Mouse (Mus musculus) heart, embryonic 16.5 days (tissue): Measurements from ENCODE around the gene Igfbp5. TPM values are rescaled to one million over a fixed set of nuclear protein-coding genes. Genes with fewer than 3 reads are reported as not detected.
A peak's percentile ranks its signal among the peaks of the same experiment; 100 is the strongest.

Experiments
- ATAC-seq: fragments of 200-750 bp; cut with Nextera tagmentation; replicated peaks from 2 replicates; pipeline ENCODE4 v1.8.0; 2017; ENCODE audit warnings: moderate number of reproducible peaks; ENCODE audit not compliant: insufficient read depth, low FRiP score; ENCODE audit errors: extremely low read depth
- H3K27ac ChIP-seq: fragments of 300-500 bp; sonication (generic); 2 replicates; pipeline ENCODE4 v1.5.1; 2014; ENCODE audit warnings: mild to moderate bottlenecking, low read length, control low read depth, moderate library complexity
- H3K27me3 ChIP-seq: fragments of 300-500 bp; sonication (generic); 2 replicates; pipeline ENCODE4 v1.6.1; 2014; ENCODE audit warnings: low read length, mixed read lengths; ENCODE audit not compliant: control insufficient read depth, insufficient read depth
- H3K36me3 ChIP-seq: fragments of 300-500 bp; sonication (generic); 2 replicates; pipeline ENCODE4 v1.6.1; 2014; ENCODE audit not compliant: control insufficient read depth, insufficient read depth
- H3K4me1 ChIP-seq: fragments of 300-500 bp; sonication (generic); 2 replicates; pipeline ENCODE4 v1.6.1; 2014; ENCODE audit warnings: low read length, mixed read lengths; ENCODE audit not compliant: control insufficient read depth, insufficient read depth
- H3K4me2 ChIP-seq: fragments of 300-500 bp; sonication (generic); 2 replicates; pipeline ENCODE4 v1.6.1; 2014; ENCODE audit warnings: low read depth, mild to moderate bottlenecking, control low read depth, low read length
- H3K4me3 ChIP-seq: fragments of 300-500 bp; sonication (generic); 2 replicates; pipeline ENCODE4 v1.5.1; 2014; ENCODE audit warnings: mild to moderate bottlenecking, control low read depth, low read length
- H3K9ac ChIP-seq: fragments of 300-500 bp; sonication (generic); 2 replicates; pipeline ENCODE4 v1.6.1; 2014; ENCODE audit warnings: low read length, control low read depth
- H3K9me3 ChIP-seq: fragments of 300-500 bp; sonication (generic); replicated peaks from 2 replicates; pipeline ENCODE4 v1.6.1; 2016; ENCODE audit warnings: low read length; ENCODE audit not compliant: control insufficient read depth
- WGBS: fragments of 180-500 bp; shearing (Covaris S2); extraction: QIAGEN DNeasy Blood & Tissue Kit; methylation state at CpG from one replicate; pipeline ENCODE4 v1.1.7; 2014; 5-methylcytosine and 5-hydroxymethylcytosine counted together
- polyA plus RNA-seq: library from polyadenylated mRNA; unstranded; fragments of >200 nt; fragmentation: Nextera tagmentation; extraction: Ambion mirVana; gene quantifications from 2 replicates; pipeline ENCODE4 v1.2.1, GENCODE M21; 2015

Gene Igfbp5
- polyA plus RNA-seq, 1 experiment from 2014 or later: 65.1 TPM

DNA sequence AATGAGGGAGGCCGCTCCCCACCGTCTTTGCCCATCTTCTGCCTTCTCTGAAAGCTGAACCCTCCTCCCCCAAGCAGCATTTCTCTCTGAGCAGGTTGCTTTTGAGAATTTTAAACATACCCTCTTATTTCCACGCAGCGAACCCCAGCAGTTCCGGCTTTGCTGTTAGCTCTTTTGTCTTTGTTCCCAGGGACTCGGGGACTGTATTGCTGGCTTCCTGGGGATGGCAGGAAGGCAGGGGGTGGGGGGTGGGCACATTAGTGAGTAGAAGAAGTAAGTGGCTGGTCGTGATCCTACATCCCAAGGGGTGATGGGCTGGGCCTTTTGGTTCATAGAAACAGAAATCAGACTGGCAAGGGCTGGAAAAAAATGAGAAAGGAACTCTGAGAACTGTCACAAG, 47.8 kb downstream of the Igfbp5 start:
- Histone ChIP-seq H3K4me2 (peak overlapping the region; percentile 42), H3K4me3 (no peak overlapping the region), H3K27ac (no peak overlapping the region), H3K9ac (0 out of 2 replicates have a peak overlapping the region, but pooled peaks have one; percentile 13), H3K9me3 (0 out of 2 replicates have a peak, but pooled peaks cover 2% of the 10 kb centered on the region), H3K36me3 (no peaks in the 10 kb centered on the region), H3K27me3 (peaks cover 6% of the 10 kb centered on the region), H3K4me1 (peaks cover 6% of the 10 kb centered on the region)
- ATAC-seq: no peak
- whole genome bisulfite sequencing: 35% methylated on average over 7 of the region's 7 CpGs

DNA sequence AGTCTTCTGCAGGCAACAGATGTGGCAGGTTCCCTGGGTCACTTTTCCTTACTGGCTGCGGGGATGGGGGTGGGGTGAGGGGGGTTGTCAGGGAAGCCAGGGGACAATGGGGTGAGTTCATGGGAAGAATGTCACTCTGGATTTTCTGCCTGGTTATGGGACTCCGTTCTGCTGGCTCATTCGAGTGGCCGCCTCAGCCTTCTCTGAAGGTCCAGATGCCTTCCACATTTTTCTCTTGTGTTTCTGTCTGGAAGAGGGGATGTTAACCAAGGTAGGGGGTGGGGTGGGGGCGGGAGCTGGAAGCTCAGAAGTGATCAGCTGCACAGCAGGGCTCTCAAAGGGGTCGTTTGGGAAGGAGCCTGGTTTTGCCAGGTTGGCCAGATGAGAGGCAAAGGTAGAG, 48.2 kb downstream of the Igfbp5 start:
- Histone ChIP-seq H3K4me3 (no peak overlapping the region), H3K4me1 (peaks cover 6% of the 10 kb centered on the region)

DNA sequence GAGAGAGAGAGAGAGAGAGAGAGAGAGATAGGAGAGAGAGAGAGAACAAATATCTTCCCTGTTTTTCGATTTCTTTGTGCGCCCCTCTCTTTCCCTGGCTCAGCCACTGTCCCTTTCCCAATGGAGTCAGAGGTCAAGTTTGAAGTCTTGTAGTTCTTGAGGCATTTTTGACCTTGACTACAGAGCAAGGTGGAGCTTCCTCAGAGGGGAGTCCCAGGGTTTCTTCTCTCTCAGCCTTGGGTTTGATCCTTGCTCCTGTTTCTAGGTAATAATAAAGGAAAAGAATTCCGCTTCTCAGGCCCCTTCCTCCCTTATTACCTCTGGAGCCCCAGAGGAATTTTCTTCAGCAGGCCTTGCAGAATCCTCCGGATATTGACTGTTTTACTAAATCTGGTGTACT, 48.8 kb downstream of the Igfbp5 start:
- Histone ChIP-seq H3K9ac (no peak overlapping the region), H3K27me3 (peaks cover 6% of the 10 kb centered on the region), H3K4me1 (peaks cover 6% of the 10 kb centered on the region), H3K4me3 (peak overlapping the region; percentile 66), H3K9me3 (no peaks in the 10 kb centered on the region), H3K36me3 (no peaks in the 10 kb centered on the region), H3K27ac (no peak overlapping the region), H3K4me2 (peak overlapping the region; percentile 99)
- 51% methylated on average over 4 of the region's 4 CpGs for WGBS
- no peak for ATAC-seq

More for the DNA sequence above, 48.2 kb downstream of the Igfbp5 start:
- peaks cover 6% of the 10 kb centered on the region for H3K27me3 ChIP-seq
- H3K9ac ChIP-seq: 0 out of 2 replicates have a peak overlapping the region, but pooled peaks have one; percentile 13
- H3K27ac ChIP-seq: no peak overlapping the region
- peak overlapping the region; percentile 42 for H3K4me2 ChIP-seq
- no peaks in the 10 kb centered on the region for H3K36me3 ChIP-seq
- H3K9me3 ChIP-seq: 0 out of 2 replicates have a peak, but pooled peaks cover 2% of the 10 kb centered on the region
- WGBS: 29% methylated on average over 6 of the region's 6 CpGs
- no peak for ATAC-seq

DNA sequence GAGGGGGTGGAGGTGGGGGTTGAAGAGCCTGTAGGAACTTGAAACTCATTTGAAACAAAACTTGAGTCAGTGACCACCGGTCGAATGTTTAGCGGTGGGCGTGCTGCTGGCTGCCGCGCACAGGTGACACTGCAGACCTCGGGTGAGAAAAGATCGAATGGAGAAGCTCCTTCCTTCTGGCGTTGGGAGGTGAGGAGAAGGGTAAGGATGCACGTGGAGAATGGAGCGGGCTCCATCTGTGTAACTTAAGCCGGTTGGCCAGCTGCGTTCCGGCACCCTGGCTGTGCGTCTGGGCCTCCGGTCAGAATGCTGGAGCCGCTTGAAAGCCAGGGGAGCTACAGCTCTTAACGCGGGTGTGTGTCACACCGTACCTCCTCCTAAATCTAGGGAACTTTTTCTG, 49.4 kb downstream of the Igfbp5 start:
- WGBS: 4% methylated on average over 20 of the region's 20 CpGs
- no peak for ATAC-seq
- Histone ChIP-seq H3K9ac (peak overlapping the region; percentile 28; the same call in 1 of the 2 replicates), H3K9me3 (no peaks in the 10 kb centered on the region), H3K4me3 (peak overlapping the region; percentile 66), H3K27ac (no peak overlapping the region), H3K36me3 (no peaks in the 10 kb centered on the region), H3K4me1 (peaks cover 6% of the 10 kb centered on the region), H3K27me3 (peaks cover 6% of the 10 kb centered on the region), H3K4me2 (peak overlapping the region; percentile 99)

DNA sequence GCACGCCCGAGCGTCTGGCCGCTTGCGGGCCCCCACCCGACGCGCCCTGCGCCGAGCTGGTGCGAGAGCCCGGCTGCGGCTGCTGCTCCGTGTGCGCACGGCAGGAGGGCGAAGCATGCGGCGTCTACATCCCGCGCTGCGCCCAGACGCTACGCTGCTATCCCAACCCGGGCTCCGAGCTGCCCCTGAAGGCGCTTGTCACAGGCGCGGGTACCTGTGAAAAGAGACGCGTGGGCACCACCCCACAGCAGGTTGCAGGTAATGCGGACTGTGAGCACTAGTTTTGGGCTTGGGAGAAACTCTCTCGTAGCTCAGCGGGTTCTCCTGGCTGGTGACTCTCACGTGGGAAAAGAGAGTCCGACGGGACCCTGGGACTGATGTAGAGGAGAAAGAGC, 50.0 kb downstream of the Igfbp5 start:
- peak overlapping the region; percentile 72 for H3K9ac ChIP-seq
- H3K36me3 ChIP-seq: no peaks in the 10 kb centered on the region
- no peaks in the 10 kb centered on the region for H3K9me3 ChIP-seq
- peak overlapping the region; percentile 99 for H3K4me2 ChIP-seq
- no peak overlapping the region for H3K27ac ChIP-seq
- H3K4me3 ChIP-seq: peak overlapping the region; percentile 66
- ATAC-seq: peak; percentile 41; the same call in 1 of the 2 replicates
- peaks cover 6% of the 10 kb centered on the region for H3K4me1 ChIP-seq
- peaks cover 8% of the 10 kb centered on the region for H3K27me3 ChIP-seq
- WGBS: under 1% methylated on average over 37 of the region's 37 CpGs

DNA sequence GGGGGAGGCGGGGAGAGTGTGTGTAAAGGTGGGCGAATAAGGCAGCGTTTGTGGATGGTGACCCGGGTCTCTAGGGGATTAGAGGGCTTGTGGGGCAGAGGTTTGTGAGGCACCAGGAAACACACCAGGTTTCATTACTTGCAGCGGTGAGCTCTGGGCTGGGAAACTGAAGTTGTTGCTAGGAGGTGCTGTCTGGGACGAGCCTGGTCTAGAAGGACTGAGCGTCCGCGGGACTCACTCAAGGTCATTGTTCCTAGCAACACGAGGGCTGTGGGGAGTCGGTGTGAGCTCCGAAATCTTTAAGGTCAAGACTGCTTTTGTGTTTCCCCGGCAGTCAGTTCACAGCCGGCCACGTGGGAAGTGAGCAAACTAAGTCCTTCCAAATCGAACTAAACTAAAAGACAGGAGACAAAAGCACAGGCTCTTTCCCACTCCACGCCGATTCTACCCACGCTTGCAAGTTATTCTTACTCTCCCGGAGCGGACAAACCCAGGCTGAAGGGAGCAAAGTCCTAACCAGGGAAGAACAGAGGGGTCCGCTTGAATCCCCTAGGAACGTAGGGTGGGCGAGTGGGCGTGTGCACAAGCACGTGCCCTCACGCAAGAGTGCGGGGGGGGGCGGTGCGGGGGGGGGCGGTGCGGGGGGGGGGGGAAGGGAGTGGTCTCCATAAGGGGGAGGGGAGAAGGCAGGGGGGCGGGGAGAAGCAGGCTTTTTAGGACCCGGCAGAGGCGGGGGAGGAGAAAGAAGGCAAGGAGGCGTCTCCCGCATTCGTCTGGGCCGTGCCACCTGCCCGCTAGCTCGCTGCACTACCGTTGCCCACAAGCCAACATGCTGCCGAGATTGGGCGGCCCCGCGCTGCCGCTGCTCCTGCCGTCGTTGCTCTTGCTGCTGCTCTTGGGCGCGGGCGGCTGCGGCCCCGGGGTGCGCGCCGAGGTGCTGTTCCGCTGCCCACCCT, 50.7 kb downstream of the Igfbp5 start, which contains the start of gene Igfbp2:
Gene Igfbp2, plus strand, starts transcription at position 753 of the 956 bp plus-strand sequence.
- H3K4me1 ChIP-seq: peaks cover 6% of the 10 kb centered on the region
- H3K27me3 ChIP-seq: peaks cover 8% of the 10 kb centered on the region
- H3K4me2 ChIP-seq: peak within 1 kb of the TSS; percentile 99
- peak; percentile 34 for ATAC-seq
- H3K36me3 ChIP-seq: no peaks in the 10 kb centered on the region
- H3K27ac ChIP-seq: no peak within 1 kb of the TSS
- H3K4me3 ChIP-seq: peak within 1 kb of the TSS; percentile 66
- peak within 1 kb of the TSS; percentile 72 for H3K9ac ChIP-seq
- no peaks in the 10 kb centered on the region for H3K9me3 ChIP-seq
- WGBS: 4% methylated on average over 48 of the region's 58 CpGs

DNA sequence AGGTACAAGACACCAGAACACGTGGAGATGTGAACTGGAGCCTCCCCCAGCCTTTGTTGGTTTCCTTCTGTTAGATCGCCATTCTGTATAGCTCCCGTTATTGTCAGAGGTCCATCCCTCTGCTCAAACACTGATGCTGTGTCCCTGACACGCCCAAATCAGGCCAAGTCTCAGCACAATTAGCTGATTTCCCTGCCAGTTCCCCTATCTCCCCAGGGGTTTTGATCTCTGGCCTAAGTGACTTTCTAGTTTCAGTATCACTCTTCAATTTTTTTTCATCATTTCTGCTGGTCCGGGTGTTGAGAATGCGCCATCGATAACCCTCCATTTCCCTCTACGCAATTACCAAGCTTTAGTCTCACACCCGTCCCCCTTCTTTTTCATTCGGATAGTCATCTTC, 51.8 kb downstream of the Igfbp5 start:
- Histone ChIP-seq H3K4me1 (peaks cover 6% of the 10 kb centered on the region), H3K27ac (no peak overlapping the region), H3K27me3 (peaks cover 8% of the 10 kb centered on the region), H3K4me2 (no peak overlapping the region), H3K9me3 (no peaks in the 10 kb centered on the region), H3K36me3 (no peaks in the 10 kb centered on the region), H3K9ac (no peak overlapping the region), H3K4me3 (no peak overlapping the region)
- WGBS: 88% methylated on average over 10 of the region's 10 CpGs
- no peak for ATAC-seq

DNA sequence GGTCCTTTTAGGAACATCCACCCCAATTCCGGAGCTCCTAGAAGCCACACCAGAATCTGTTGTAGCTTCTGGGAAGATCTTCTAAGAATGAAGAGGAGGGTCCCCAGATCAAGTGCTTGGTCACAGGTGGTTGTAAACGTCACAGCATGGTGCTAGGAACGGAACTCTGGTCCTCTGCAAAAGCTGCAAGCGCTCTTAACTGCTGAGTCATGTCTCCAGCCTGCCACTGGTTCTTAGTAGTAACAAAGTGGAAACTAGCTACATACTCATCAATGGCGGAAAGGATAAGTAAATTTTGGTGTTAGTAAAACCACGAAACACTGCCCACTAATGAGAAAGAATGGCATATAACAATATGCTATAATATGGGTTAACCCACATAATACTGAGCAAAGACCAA, 54.7 kb downstream of the Igfbp5 start:
- no peaks in the 10 kb centered on the region for H3K36me3 ChIP-seq
- peaks cover 8% of the 10 kb centered on the region for H3K27me3 ChIP-seq
- no peaks in the 10 kb centered on the region for H3K9me3 ChIP-seq
- no peak overlapping the region for H3K9ac ChIP-seq
- ATAC-seq: no peak
- no peak overlapping the region for H3K4me2 ChIP-seq
- WGBS: 82% methylated on average over 6 of the region's 6 CpGs
- H3K27ac ChIP-seq: no peak overlapping the region
- H3K4me1 ChIP-seq: peaks cover 8% of the 10 kb centered on the region
- no peak overlapping the region for H3K4me3 ChIP-seq

DNA sequence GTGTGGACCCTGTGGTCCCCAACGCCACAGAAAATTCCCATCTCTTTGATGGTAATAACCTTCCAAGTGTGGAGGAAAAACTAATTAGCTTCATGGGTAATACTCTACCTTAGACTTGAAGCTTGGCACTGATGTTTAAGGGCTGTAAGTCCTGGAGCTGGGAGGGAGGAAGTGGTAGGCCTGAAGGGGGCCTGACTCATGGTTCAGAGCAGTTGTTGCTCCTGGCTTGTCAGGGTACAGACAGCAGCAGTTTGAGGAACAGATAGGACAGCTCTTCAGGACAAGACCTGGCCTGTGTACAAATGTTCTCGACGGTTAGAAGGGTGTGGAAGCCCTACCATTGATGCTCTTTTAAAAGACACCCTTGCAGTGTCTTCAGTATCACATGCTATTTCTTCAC, 59.1 kb downstream of the Igfbp5 start:
- Histone ChIP-seq H3K36me3 (no peaks in the 10 kb centered on the region), H3K9ac (no peak overlapping the region), H3K4me2 (no peak overlapping the region), H3K27ac (no peak overlapping the region), H3K4me1 (peaks cover 8% of the 10 kb centered on the region; the same call in 1 of the 2 replicates), H3K9me3 (0 out of 2 replicates have a peak, but pooled peaks cover 4% of the 10 kb centered on the region), H3K4me3 (no peak overlapping the region), H3K27me3 (0 out of 2 replicates have a peak, but pooled peaks cover 2% of the 10 kb centered on the region)
- ATAC-seq: no peak
- 59% methylated on average over 3 of the region's 3 CpGs for WGBS
